Mouse (Mus musculus) frontal cortex, postnatal 36 days (tissue): ENCODE results near the gene Adamtsl1.

Experiments used
- DNase-seq, 2 experiments: peaks; one replicate each; pipeline ENCODE4 v3.0.0; 2022; ENCODE audit warnings: low spot score in 2 of 2

Adamtsl1 gene

GRCm38 (mm10) chr4:85814418-85814817 is 300.4 kb downstream of the Adamtsl1 start:
- DNase-seq: peak; percentile 17 to 59

DNA sequence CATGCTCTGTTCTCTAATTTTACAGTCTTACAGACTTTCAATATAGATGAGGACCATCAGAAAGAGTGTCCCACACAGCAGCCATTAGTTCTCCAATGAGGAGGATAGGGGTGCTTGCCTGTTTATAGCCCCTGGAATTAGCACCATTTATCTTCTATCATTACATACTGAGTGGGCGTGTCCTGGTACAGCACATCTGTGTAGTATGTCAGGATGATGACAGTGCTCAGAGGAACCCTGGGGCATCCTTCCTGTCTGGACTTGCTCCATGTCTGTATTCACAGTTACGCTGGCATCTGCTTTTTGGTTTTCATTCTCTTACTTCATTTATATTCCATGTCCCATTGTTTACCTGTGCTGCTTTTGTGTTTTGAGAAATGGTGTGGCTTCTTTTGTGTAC is 304.5 kb downstream of the Adamtsl1 start:
- DNase-seq: no peak

DNA sequence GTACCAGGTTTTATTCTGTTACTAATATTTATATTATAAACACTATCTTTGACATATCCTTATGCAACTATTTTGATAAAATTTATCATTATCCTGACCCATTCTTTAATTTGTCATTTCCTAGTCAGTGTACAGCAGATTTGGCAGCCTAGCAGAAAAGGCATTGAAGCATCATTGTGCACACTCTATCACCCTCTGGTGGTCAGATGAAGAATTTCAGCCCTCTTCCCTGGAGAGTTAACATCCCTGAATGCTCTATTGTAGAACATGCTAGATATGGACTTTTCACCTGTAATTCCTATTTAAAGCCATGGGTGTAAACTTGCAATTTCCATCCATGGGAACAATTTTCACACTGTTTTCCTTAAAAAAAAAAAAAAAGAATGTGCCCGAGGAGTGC is 305.2 kb downstream of the Adamtsl1 start:
- DNase-seq: peak; percentile 24 to 84

GRCm38 (mm10) chr4:85819921-85820320 is 305.9 kb downstream of the Adamtsl1 start:
- no peak for DNase-seq

DNA sequence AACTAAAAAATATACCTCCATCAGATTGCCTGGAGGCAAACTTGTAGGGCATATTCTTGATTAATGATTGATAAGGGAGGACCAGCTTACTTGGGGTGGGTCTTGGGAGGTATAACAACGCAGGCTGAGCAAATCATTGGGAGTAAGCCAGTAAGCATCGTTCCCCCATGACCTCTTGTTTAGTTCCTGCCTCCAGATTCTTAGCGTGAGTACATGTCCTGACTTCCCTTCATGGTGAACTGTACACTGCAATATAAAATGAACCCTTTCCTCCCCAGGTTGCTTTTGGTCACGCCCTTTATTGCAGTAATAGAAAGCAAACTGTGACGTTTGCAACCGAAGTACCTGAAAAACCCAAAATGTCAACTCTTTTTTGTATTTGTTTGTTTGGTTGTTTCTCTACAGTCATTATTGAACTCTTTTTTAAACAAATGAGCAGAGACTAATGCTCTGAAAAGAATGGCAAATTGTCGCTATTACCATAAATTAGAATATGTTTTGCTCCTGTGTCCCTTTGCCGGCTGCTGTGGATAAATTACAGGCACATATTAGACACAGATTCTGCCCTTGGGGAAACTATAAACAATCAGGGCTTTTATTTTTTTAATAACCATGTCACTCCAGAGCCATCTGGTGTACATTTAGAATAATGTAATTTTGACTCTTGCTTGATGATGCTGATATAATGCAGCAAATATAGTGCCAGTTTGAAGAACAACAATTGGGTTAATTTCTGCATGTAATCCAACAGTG is 310.2 kb downstream of the Adamtsl1 start:
- no peak for DNase-seq

DNA sequence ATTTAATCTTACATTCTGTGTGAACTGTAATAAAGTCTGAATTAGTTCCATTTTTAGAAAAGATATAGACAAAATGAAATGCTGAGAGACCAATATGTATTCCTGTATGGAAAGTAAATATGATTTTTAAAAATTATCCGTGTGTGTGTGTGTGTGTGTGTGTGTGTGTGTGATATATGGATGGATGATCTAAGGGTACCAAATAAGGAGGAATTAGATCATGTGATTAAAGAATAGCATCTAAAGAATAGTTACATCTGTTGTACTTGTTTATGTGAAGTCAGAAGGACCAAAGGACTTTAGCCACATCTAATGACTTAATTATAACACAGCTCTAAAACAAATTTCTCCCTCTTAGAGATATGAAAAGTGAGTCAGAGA is 310.7 kb downstream of the Adamtsl1 start:
- no peak for DNase-seq

DNA sequence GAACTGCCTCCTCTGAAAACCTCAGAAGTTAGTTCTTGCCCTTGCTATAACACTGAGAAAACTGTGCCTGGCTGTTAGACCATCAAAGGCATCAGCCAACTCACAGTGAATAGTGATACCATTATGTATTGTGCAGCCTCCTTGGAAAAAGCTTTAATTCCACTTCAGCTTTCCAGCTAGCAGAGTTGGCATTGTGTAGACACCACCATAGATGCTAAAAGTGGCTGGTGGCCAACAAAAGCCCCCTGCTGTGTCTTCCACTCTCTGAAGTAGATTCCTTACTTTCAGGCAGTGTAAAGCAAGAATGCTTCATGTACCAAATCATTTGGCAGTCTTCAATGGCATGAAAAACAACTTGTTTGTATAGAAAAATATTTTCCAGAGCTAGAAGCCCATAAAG is 323.1 kb downstream of the Adamtsl1 start:
- no peak for DNase-seq

DNA sequence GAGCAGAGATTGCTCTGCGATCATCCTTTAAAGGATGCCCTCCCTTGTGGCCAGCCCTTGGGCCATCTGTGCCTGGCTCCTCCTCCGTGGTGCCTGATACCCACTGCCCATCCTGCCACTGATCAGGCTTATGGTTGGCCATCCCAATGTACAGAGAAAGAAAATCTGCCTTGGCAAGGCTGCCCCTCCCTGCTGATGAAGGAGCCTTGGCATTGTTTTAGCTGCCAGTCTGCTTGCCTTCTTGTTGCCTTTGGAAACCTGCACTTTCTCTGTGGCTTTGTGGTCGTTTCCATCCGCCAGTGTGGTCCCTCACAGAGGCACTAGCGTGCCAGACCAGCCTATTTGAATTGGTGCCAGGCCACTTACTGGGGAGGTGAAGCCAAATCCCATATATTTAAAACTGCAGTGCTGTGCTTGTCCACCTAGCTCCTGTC is 323.6 kb downstream of the Adamtsl1 start:
- DNase-seq: peak in 1 of 2 experiments; percentile 12

GRCm38 (mm10) chr4:85838031-85838430 is 324.1 kb downstream of the Adamtsl1 start:
- no peak for DNase-seq

DNA sequence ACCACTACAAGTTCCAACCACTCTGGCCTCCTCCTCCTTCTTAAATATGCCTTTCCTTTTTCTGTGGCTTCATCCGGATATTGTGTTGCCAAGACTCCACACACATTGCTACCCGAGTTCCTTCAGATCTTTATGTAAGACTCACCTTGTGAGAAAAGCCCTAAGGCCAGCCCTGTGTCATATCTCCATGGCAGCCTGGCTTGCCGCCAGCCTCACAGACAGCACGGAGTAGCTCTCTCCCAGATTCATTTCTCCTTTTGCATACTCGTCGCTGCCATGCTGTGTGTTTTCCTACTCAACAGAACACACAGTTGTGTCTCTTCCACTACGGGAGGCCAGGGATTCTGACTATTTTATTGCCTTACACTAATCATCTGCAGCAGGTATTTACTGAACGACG is 328.1 kb downstream of the Adamtsl1 start:
- DNase-seq: peak; percentile 24 to 31

GRCm38 (mm10) chr4:85844381-85844780 is 330.4 kb downstream of the Adamtsl1 start:
- no peak for DNase-seq

GRCm38 (mm10) chr4:85845931-85846330 is 332.0 kb downstream of the Adamtsl1 start:
- DNase-seq: no peak

GRCm38 (mm10) chr4:85853401-85853800 is 339.4 kb downstream of the Adamtsl1 start:
- DNase-seq: no peak

- no peak for DNase-seq
Observed at GRCm38 (mm10) chr4:85854507-85854906, 340.5 kb downstream of the Adamtsl1 start.

DNA sequence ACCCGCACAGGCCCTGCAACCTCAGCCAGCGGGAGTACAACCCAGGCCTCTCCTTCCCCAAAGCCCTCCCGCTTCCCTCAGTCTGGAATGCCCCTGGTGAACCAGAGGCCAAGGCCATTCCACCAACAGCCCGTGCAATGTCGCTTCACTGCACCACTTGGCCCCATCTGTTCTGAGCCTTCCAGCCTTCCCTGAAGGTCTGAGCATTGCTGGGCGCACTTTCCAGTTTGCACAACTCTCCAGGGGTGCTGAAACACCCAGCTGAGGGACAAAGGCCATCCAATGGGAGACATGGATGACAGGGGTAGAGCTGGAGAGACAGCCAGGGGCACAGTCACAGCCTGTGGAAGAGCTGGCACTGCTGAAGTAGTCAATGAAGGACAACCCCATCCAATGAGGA is 365.4 kb downstream of the Adamtsl1 start:
- no peak for DNase-seq

- no peak for DNase-seq
Observed at GRCm38 (mm10) chr4:85881318-85881717, 367.3 kb downstream of the Adamtsl1 start.

DNA sequence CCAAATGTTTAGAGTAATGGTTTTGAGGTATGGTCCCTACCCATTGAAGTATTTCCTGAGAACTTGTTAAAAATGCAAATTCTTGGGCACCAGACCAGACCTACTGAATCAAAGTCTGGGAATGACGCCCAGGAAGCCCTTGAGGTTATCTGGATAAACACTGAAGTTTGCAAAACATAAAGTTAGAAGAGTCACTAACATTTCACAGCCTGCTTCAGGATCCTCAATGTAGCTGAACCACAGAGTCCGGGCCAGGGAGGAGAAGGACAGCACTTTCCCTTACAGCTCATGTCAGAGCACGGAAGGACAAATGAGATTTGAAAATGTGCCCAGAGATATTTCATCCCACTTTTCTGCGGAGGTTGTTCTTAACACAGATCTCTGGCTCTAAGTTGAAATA is 370.1 kb downstream of the Adamtsl1 start:
- no peak for DNase-seq

GRCm38 (mm10) chr4:85889877-85890598 is 376.1 kb downstream of the Adamtsl1 start:
- DNase-seq: no peak

DNA sequence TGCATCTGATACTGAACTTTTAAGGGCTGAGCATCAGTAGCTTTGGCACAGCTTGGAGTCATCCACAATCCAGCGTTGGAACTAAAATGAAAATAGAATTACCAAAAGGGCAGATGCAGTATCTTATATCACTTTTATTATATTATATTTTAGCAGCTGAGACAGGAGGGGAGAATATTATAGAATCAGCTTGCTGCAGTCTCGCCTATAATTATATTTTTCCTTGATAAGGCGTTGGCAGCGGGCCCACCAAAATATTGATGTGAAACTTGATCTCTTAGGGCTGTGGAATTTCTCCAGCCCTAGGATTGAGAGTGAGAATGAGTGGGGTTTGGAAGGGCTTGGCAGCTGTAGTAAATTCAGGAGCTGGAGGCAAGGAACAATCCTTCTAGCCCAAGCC is 387.3 kb downstream of the Adamtsl1 start:
- no peak for DNase-seq

GRCm38 (mm10) chr4:85904217-85904616 is 390.2 kb downstream of the Adamtsl1 start:
- no peak for DNase-seq

DNA sequence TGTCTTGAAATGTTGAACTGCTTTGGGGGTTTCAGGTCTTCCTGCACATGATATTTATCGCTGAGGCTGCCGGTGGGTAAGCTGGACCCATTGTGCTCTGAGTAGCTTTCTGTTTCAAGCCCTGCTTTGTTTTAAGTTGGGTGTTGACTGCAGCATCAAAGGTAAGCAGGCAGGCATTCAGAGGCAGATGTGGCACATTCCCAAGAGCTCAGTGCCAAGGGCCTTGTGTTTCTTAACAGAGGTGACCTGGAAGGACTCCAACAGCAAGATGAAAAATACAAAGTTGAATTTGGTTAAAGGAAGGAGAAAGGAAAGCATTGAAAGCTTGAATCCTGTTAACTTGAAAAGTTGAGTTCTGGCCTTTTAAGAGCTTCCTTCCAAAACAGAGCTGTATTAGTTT is 402.1 kb downstream of the Adamtsl1 start:
- no peak for DNase-seq

DNA sequence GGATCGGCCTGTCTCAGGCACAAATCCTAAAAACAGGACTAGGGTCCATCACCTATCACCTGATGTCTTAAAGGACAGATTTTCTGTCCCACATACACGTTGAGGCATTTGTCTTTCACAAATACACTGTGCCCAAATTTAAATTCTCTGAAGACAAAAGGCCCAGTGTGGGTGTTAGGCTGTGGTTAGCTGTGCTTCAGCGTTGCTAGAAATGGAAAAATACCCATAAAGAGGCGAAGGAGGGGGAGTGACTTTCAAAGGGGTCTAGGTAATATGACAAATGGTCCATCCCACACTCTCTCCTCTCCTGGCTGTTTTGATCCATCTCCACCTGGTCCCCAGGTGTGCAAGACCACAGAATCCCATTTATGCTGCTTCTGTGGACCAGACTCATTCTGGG is 404.4 kb downstream of the Adamtsl1 start:
- DNase-seq: peak; percentile 10 to 32

- peak in 1 of 2 experiments; percentile 40 for DNase-seq
Observed at GRCm38 (mm10) chr4:85920474-85920873, 406.5 kb downstream of the Adamtsl1 start.
